Mouse (Mus musculus): ENCODE measurements around the gene Cs.
A peak's percentile ranks its signal among the peaks of the same experiment; 100 is the strongest.

Cs gene

GRCm38 (mm10) chr10:128411211-128412054 is 73.9 kb downstream of the Cs start, which contains the start of the genes Nabp2 and Rnf41:
TSS of gene Nabp2 (minus strand) at chr10:128411492.
TSS of gene Rnf41 (plus strand) at chr10:128411657.
- DNase-seq = peak; percentile 94

- no peak for DNase-seq
These were observed 74.5 kb downstream of the Cs start for GRCm38 (mm10) chr10:128412055-128412381.

Measured in right cerebral cortex, postnatal 4 days (tissue).